Mouse (Mus musculus) liver, embryonic 12.5 days (tissue): ENCODE data around the gene Hmgn2. TPM values are rescaled to one million over a fixed set of nuclear protein-coding genes. Genes with fewer than 3 reads are reported as not detected.
"Not testable (repeated sequence)": the region's sequence is repeated elsewhere in the genome, so short reads cannot be mapped to it uniquely, and the experiment has no call there.

Source experiments
- ATAC-seq: fragments of 200-750 bp; cut with Nextera tagmentation; 2 replicates; pipeline ENCODE4 v1.8.0; 2017; ENCODE audit warnings: moderate number of reproducible peaks, mild to moderate bottlenecking, moderate library complexity
- H3K27ac ChIP-seq: fragments of 300-500 bp; sonication (generic); 2 replicates; pipeline ENCODE4 v1.5.1; 2016; ENCODE audit warnings: mild to moderate bottlenecking
- H3K27me3 ChIP-seq: fragments of 300-500 bp; sonication (generic); replicated peaks from 2 replicates; pipeline ENCODE4 v1.6.1; 2016; ENCODE audit warnings: mild to moderate bottlenecking, moderate library complexity
- H3K36me3 ChIP-seq: fragments of 300-500 bp; sonication (generic); 2 replicates; pipeline ENCODE4 v1.6.1; 2016; ENCODE audit warnings: mild to moderate bottlenecking, moderate library complexity
- H3K4me1 ChIP-seq: fragments of 300-500 bp; sonication (generic); 2 replicates; pipeline ENCODE4 v1.6.1; 2016
- H3K4me2 ChIP-seq: fragments of 300-500 bp; sonication (generic); 2 replicates; pipeline ENCODE4 v1.6.1; 2016; ENCODE audit warnings: mild to moderate bottlenecking, moderate library complexity
- H3K4me3 ChIP-seq: fragments of 300-500 bp; sonication (generic); 2 replicates; pipeline ENCODE4 v1.5.1; 2016; ENCODE audit warnings: mild to moderate bottlenecking, moderate library complexity
- H3K9ac ChIP-seq: fragments of 300-500 bp; sonication (generic); 2 replicates; pipeline ENCODE4 v1.6.1; 2016; ENCODE audit warnings: mild to moderate bottlenecking, moderate library complexity
- H3K9me3 ChIP-seq: fragments of 300-500 bp; sonication (generic); replicated peaks from 2 replicates; pipeline ENCODE4 v1.6.1; 2016; ENCODE audit warnings: mild to moderate bottlenecking, moderate library complexity
- WGBS: fragments of 180-500 bp; shearing (Covaris S2); methylation state at CpG from one replicate; pipeline ENCODE4 v1.1.7; 2016; ENCODE audit not compliant: insufficient replicate concordance; 5-methylcytosine and 5-hydroxymethylcytosine counted together
- polyA plus RNA-seq: library from polyadenylated mRNA; unstranded; fragments of >200 nt; fragmentation: Nextera tagmentation; extraction: Ambion mirVana; gene quantifications from 2 replicates; pipeline ENCODE4 v1.2.1, GENCODE M21; 2016

Gene Hmgn2
- polyA plus RNA-seq, 1 experiment from 2014 or later: 971 TPM

GRCm38 (mm10) chr4:134002246-134002645 lies 33.8 kb upstream of the Hmgn2 start:
- no peaks in the 10 kb centered on the region for H3K9me3 ChIP-seq
- 64% methylated on average over 4 of the region's 4 CpGs for WGBS
- peaks cover 15% of the 10 kb centered on the region for H3K36me3 ChIP-seq
- H3K27me3 ChIP-seq: no peaks in the 10 kb centered on the region
- H3K4me2 ChIP-seq: no peak overlapping the region
- H3K4me3 ChIP-seq: no peak overlapping the region
- H3K9ac ChIP-seq: no peak overlapping the region
- peaks cover 22% of the 10 kb centered on the region for H3K4me1 ChIP-seq
- H3K27ac ChIP-seq: no peak overlapping the region
- no peak for ATAC-seq

- H3K4me1 ChIP-seq: peaks cover 22% of the 10 kb centered on the region
- no peak overlapping the region for H3K27ac ChIP-seq
- H3K9me3 ChIP-seq: no peaks in the 10 kb centered on the region
- ATAC-seq: no peak
- WGBS: 60% methylated on average over 10 of the region's 10 CpGs
- H3K4me3 ChIP-seq: no peak overlapping the region
- H3K9ac ChIP-seq: no peak overlapping the region
- no peaks in the 10 kb centered on the region for H3K27me3 ChIP-seq
- peak overlapping the region; percentile 80; the same call in 1 of the 2 replicates for H3K4me2 ChIP-seq
- H3K36me3 ChIP-seq: peaks cover 21% of the 10 kb centered on the region
Measured at GRCm38 (mm10) chr4:134001710-134002109, 33.3 kb upstream of the Hmgn2 start.

- WGBS: 1% methylated on average over 49 of the region's 49 CpGs
- no peaks in the 10 kb centered on the region for H3K9me3 ChIP-seq
- peak; percentile 98 for ATAC-seq
- peak within 1 kb of the TSS; percentile 73 for H3K4me3 ChIP-seq
- peaks cover 27% of the 10 kb centered on the region for H3K36me3 ChIP-seq
- peak within 1 kb of the TSS; percentile 78 for H3K9ac ChIP-seq
- H3K4me1 ChIP-seq: peaks cover 22% of the 10 kb centered on the region
- peak within 1 kb of the TSS; percentile 80 for H3K4me2 ChIP-seq
- no peaks in the 10 kb centered on the region for H3K27me3 ChIP-seq
- peak within 1 kb of the TSS; percentile 57 for H3K27ac ChIP-seq
Measured at GRCm38 (mm10) chr4:134000466-134001438, 32.3 kb upstream of the Hmgn2 start, which contains the start of gene Dhdds. Gene Dhdds (minus strand): TSS chr4:134000918.

GRCm38 (mm10) chr4:133994697-133995096 lies 26.2 kb upstream of the Hmgn2 start:
- Histone ChIP-seq H3K4me3 (no peak overlapping the region), H3K27ac (no peak overlapping the region), H3K27me3 (no peaks in the 10 kb centered on the region), H3K9me3 (no peaks in the 10 kb centered on the region), H3K4me1 (peaks cover 14% of the 10 kb centered on the region), H3K4me2 (no peak overlapping the region), H3K9ac (no peak overlapping the region), H3K36me3 (peaks cover 86% of the 10 kb centered on the region)
- ATAC-seq: no peak
- 70% methylated on average over 8 of the region's 8 CpGs for WGBS

GRCm38 (mm10) chr4:133991087-133991660 lies 22.7 kb upstream of the Hmgn2 start:
- ATAC-seq: no peak
- WGBS: 81% methylated on average over 13 of the region's 13 CpGs
- H3K36me3 ChIP-seq: peaks cover 94% of the 10 kb centered on the region

GRCm38 (mm10) chr4:133990035-133990434 lies 21.6 kb upstream of the Hmgn2 start:
- no peak for ATAC-seq
- peaks cover 6% of the 10 kb centered on the region; the same call in 1 of the 2 replicates for H3K4me1 ChIP-seq
- H3K4me2 ChIP-seq: no peak overlapping the region
- H3K36me3 ChIP-seq: peaks cover 91% of the 10 kb centered on the region
- H3K9me3 ChIP-seq: no peaks in the 10 kb centered on the region
- no peak overlapping the region for H3K9ac ChIP-seq
- H3K27ac ChIP-seq: no peak overlapping the region
- WGBS: 68% methylated on average over 4 of the region's 4 CpGs
- no peaks in the 10 kb centered on the region for H3K27me3 ChIP-seq
- no peak overlapping the region for H3K4me3 ChIP-seq

More at GRCm38 (mm10) chr4:133991087-133991660, 22.7 kb upstream of the Hmgn2 start:
- Histone ChIP-seq H3K27ac (no peak overlapping the region), H3K9ac (no peak overlapping the region), H3K4me1 (peaks cover 6% of the 10 kb centered on the region; the same call in 1 of the 2 replicates), H3K27me3 (no peaks in the 10 kb centered on the region), H3K4me3 (no peak overlapping the region), H3K4me2 (no peak overlapping the region), H3K9me3 (no peaks in the 10 kb centered on the region)

GRCm38 (mm10) chr4:133988289-133988688 lies 19.8 kb upstream of the Hmgn2 start:
- not testable (repeated sequence) for H3K4me1 ChIP-seq, H3K4me3 ChIP-seq, H3K27ac ChIP-seq, H3K9me3 ChIP-seq, ATAC-seq, H3K27me3 ChIP-seq, H3K4me2 ChIP-seq, H3K9ac ChIP-seq
- 79% methylated on average over 8 of the region's 8 CpGs for WGBS
- peaks cover 81% of the 10 kb centered on the region for H3K36me3 ChIP-seq

GRCm38 (mm10) chr4:133982936-133983335 lies 14.5 kb upstream of the Hmgn2 start:
- Histone ChIP-seq H3K4me2 (no peak overlapping the region), H3K27ac (no peak overlapping the region), H3K36me3 (peaks cover 82% of the 10 kb centered on the region), H3K9me3 (no peaks in the 10 kb centered on the region), H3K9ac (no peak overlapping the region), H3K4me1 (no peaks in the 10 kb centered on the region), H3K4me3 (no peak overlapping the region), H3K27me3 (no peaks in the 10 kb centered on the region)
- 87% methylated on average over 13 of the region's 13 CpGs for WGBS
- ATAC-seq: no peak

- Histone ChIP-seq H3K36me3 (peaks cover 81% of the 10 kb centered on the region), H3K27me3 (no peaks in the 10 kb centered on the region), H3K4me2 (no peak overlapping the region), H3K27ac (no peak overlapping the region), H3K9me3 (no peaks in the 10 kb centered on the region), H3K4me1 (no peaks in the 10 kb centered on the region), H3K4me3 (no peak overlapping the region), H3K9ac (no peak overlapping the region)
- 75% methylated on average over 5 of the region's 5 CpGs for WGBS
- no peak for ATAC-seq
Measured at GRCm38 (mm10) chr4:133980496-133980895, 12.0 kb upstream of the Hmgn2 start.

- WGBS: 86% methylated on average over 10 of the region's 10 CpGs
- H3K36me3 ChIP-seq: peaks cover 83% of the 10 kb centered on the region
Measured at GRCm38 (mm10) chr4:133978021-133978711, 9.7 kb upstream of the Hmgn2 start.

GRCm38 (mm10) chr4:133971741-133972140 lies 3.3 kb upstream of the Hmgn2 start:
- Histone ChIP-seq H3K9me3 (no peaks in the 10 kb centered on the region), H3K27ac (no peak overlapping the region), H3K27me3 (no peaks in the 10 kb centered on the region), H3K4me3 (no peak overlapping the region), H3K36me3 (peaks cover 49% of the 10 kb centered on the region), H3K4me1 (peaks cover 21% of the 10 kb centered on the region), H3K9ac (no peak overlapping the region), H3K4me2 (no peak overlapping the region)
- no peak for ATAC-seq
- 71% methylated on average over 8 of the region's 8 CpGs for WGBS

More at GRCm38 (mm10) chr4:133978021-133978711, 9.7 kb upstream of the Hmgn2 start:
- H3K4me3 ChIP-seq: no peak overlapping the region
- no peak overlapping the region for H3K9ac ChIP-seq
- H3K27me3 ChIP-seq: no peaks in the 10 kb centered on the region
- H3K4me2 ChIP-seq: no peak overlapping the region
- H3K4me1 ChIP-seq: no peaks in the 10 kb centered on the region
- no peak overlapping the region for H3K27ac ChIP-seq
- ATAC-seq: no peak
- no peaks in the 10 kb centered on the region for H3K9me3 ChIP-seq
